Mouse (Mus musculus) liver, embryonic 11.5 days (tissue): Measurements from ENCODE around the gene Nfkbie. TPM values are rescaled to one million over a fixed set of nuclear protein-coding genes. Genes with fewer than 3 reads are reported as not detected.
A peak's percentile ranks its signal among the peaks of the same experiment; 100 is the strongest.

Experiments
- ATAC-seq: fragments of 200-750 bp; cut with Nextera tagmentation; replicated peaks from 2 replicates; pipeline ENCODE4 v1.8.0; 2017; ENCODE audit warnings: moderate number of reproducible peaks, mild to moderate bottlenecking, moderate TSS enrichment, moderate library complexity; ENCODE audit not compliant: low FRiP score
- DNase-seq: peaks from one replicate; pipeline ENCODE4 v3.0.0-alpha.2; 2017; ENCODE audit warnings: low spot score
- H3K27ac ChIP-seq: fragments of 300-500 bp; sonication (generic); 2 replicates; pipeline ENCODE4 v1.5.1; 2014; ENCODE audit warnings: mild to moderate bottlenecking, low read depth, low read length, control low read depth
- H3K27me3 ChIP-seq: fragments of 300-500 bp; sonication (generic); replicated peaks from 2 replicates; pipeline ENCODE4 v1.6.1; 2014; ENCODE audit warnings: low read length, mixed read lengths; ENCODE audit not compliant: control insufficient read depth, insufficient read depth
- H3K36me3 ChIP-seq: fragments of 300-500 bp; sonication (generic); 2 replicates; pipeline ENCODE4 v1.6.1; 2014; ENCODE audit warnings: mild to moderate bottlenecking, low read length, moderate library complexity, mixed read lengths; ENCODE audit not compliant: control insufficient read depth, insufficient read depth
- H3K4me1 ChIP-seq: fragments of 300-500 bp; sonication (generic); replicated peaks from 2 replicates; pipeline ENCODE4 v1.6.1; 2014; ENCODE audit warnings: low read length, mixed read lengths; ENCODE audit not compliant: control insufficient read depth, insufficient read depth
- H3K4me2 ChIP-seq: fragments of 300-500 bp; sonication (generic); 2 replicates; pipeline ENCODE4 v1.6.1; 2014; ENCODE audit warnings: mild to moderate bottlenecking, control low read depth, moderate library complexity
- H3K4me3 ChIP-seq: fragments of 300-500 bp; sonication (generic); 2 replicates; pipeline ENCODE4 v1.5.1; 2014; ENCODE audit warnings: low read depth, low read length, control low read depth
- H3K9ac ChIP-seq: fragments of 300-500 bp; sonication (generic); 2 replicates; pipeline ENCODE4 v1.6.1; 2014; ENCODE audit warnings: low read depth, low read length, control low read depth
- H3K9me3 ChIP-seq: fragments of 300-500 bp; sonication (generic); 2 replicates; pipeline ENCODE4 v1.6.1; 2016; ENCODE audit warnings: low read length, inconsistent platforms, mixed read lengths; ENCODE audit not compliant: control insufficient read depth
- WGBS: fragments of 180-500 bp; shearing (Covaris S2); extraction: QIAGEN DNeasy Blood & Tissue Kit; methylation state at CpG from one replicate; pipeline ENCODE4 v1.1.7; 2014; 5-methylcytosine and 5-hydroxymethylcytosine counted together
- polyA plus RNA-seq: library from polyadenylated mRNA; unstranded; fragments of >200 nt; fragmentation: Nextera tagmentation; extraction: Ambion mirVana; gene quantifications from 2 replicates; pipeline ENCODE4 v1.2.1, GENCODE M21; 2014

Nfkbie gene
- polyA plus RNA-seq, 1 experiment from 2014 or later, result 2.5 TPM

GRCm38 (mm10) chr17:45599446-45600242 is 44.1 kb downstream of the Nfkbie start, which contains the start of gene Slc29a1:
TSS of gene Slc29a1 (minus strand) at chr17:45599606.
- Histone ChIP-seq H3K27me3 (peaks cover 10% of the 10 kb centered on the region), H3K27ac (no peak within 1 kb of the TSS; the same call in 1 of the 2 replicates), H3K4me3 (peak within 1 kb of the TSS; percentile 49), H3K4me1 (peaks cover 60% of the 10 kb centered on the region), H3K9ac (peak within 1 kb of the TSS; percentile 57), H3K9me3 (no peaks in the 10 kb centered on the region), H3K36me3 (no peaks in the 10 kb centered on the region), H3K4me2 (peak within 1 kb of the TSS; percentile 77)
- no peak for DNase-seq
- 19% methylated on average over 32 of the region's 32 CpGs for WGBS
- ATAC-seq, result peak; percentile 32; the same call in 1 of the 2 replicates

- no peaks in the 10 kb centered on the region for H3K9me3 ChIP-seq
- no peak for ATAC-seq
- H3K4me3 ChIP-seq, result no peak overlapping the region
- peaks cover 60% of the 10 kb centered on the region for H3K4me1 ChIP-seq
- DNase-seq, result no peak
- WGBS, result 68% methylated on average over 8 of the region's 8 CpGs
- no peak overlapping the region; the same call in 1 of the 2 replicates for H3K9ac ChIP-seq
- no peak overlapping the region; the same call in 1 of the 2 replicates for H3K4me2 ChIP-seq
- H3K36me3 ChIP-seq, result no peaks in the 10 kb centered on the region
- no peak overlapping the region for H3K27ac ChIP-seq
- peaks cover 10% of the 10 kb centered on the region for H3K27me3 ChIP-seq
Observed at GRCm38 (mm10) chr17:45600267-45600666, 44.8 kb downstream of the Nfkbie start.

GRCm38 (mm10) chr17:45601325-45601724 is 45.8 kb downstream of the Nfkbie start:
- 23% methylated on average over 22 of the region's 22 CpGs for WGBS
- Histone ChIP-seq H3K9ac (peak overlapping the region; percentile 35), H3K9me3 (no peaks in the 10 kb centered on the region), H3K36me3 (no peaks in the 10 kb centered on the region), H3K27ac (no peak overlapping the region), H3K27me3 (peaks cover 8% of the 10 kb centered on the region), H3K4me2 (peak overlapping the region; percentile 64), H3K4me1 (peaks cover 51% of the 10 kb centered on the region), H3K4me3 (peak overlapping the region; percentile 24)
- DNase-seq (no peak), ATAC-seq (0 out of 2 replicates have a peak, but pooled peaks have one; percentile 10)

GRCm38 (mm10) chr17:45601877-45602304 is 46.4 kb downstream of the Nfkbie start, which contains the start of gene Mymx:
TSS of gene Mymx (minus strand) at chr17:45602102.
- H3K27ac ChIP-seq, result no peak within 1 kb of the TSS
- WGBS, result 45% methylated on average over 6 of the region's 6 CpGs
- H3K9ac ChIP-seq, result peak within 1 kb of the TSS; percentile 35
- H3K36me3 ChIP-seq, result no peaks in the 10 kb centered on the region
- ATAC-seq (no peak), DNase-seq (no peak)
- peak within 1 kb of the TSS; percentile 24 for H3K4me3 ChIP-seq
- H3K9me3 ChIP-seq, result no peaks in the 10 kb centered on the region
- peaks cover 46% of the 10 kb centered on the region for H3K4me1 ChIP-seq
- peaks cover 7% of the 10 kb centered on the region for H3K27me3 ChIP-seq
- peak within 1 kb of the TSS; percentile 64 for H3K4me2 ChIP-seq

- WGBS, result 85% methylated on average over 3 of the region's 3 CpGs
- no peak overlapping the region for H3K9ac ChIP-seq
- peaks cover 41% of the 10 kb centered on the region for H3K4me1 ChIP-seq
- H3K9me3 ChIP-seq, result no peaks in the 10 kb centered on the region
- no peak for DNase-seq
- H3K27me3 ChIP-seq, result peaks cover 7% of the 10 kb centered on the region
- H3K4me2 ChIP-seq, result no peak overlapping the region
- H3K36me3 ChIP-seq, result no peaks in the 10 kb centered on the region
- no peak overlapping the region for H3K4me3 ChIP-seq
- no peak for ATAC-seq
- H3K27ac ChIP-seq, result no peak overlapping the region
Observed at GRCm38 (mm10) chr17:45602984-45603383, 47.5 kb downstream of the Nfkbie start.

GRCm38 (mm10) chr17:45606992-45607879 is 51.7 kb downstream of the Nfkbie start:
- H3K27ac ChIP-seq, result no peak overlapping the region
- H3K27me3 ChIP-seq, result no peaks in the 10 kb centered on the region
- WGBS, result 87% methylated on average over 15 of the region's 15 CpGs
- DNase-seq (no peak), ATAC-seq (no peak)
- no peaks in the 10 kb centered on the region for H3K9me3 ChIP-seq
- no peak overlapping the region for H3K4me3 ChIP-seq
- H3K4me2 ChIP-seq, result no peak overlapping the region
- no peak overlapping the region for H3K9ac ChIP-seq
- peaks cover 11% of the 10 kb centered on the region for H3K4me1 ChIP-seq
- H3K36me3 ChIP-seq, result no peaks in the 10 kb centered on the region

GRCm38 (mm10) chr17:45608396-45608795 is 52.9 kb downstream of the Nfkbie start:
- ATAC-seq, result no peak
- H3K4me3 ChIP-seq, result no peak overlapping the region
- no peak overlapping the region for H3K27ac ChIP-seq
- 73% methylated on average over 4 of the region's 4 CpGs for WGBS
- H3K27me3 ChIP-seq, result no peaks in the 10 kb centered on the region
- peaks cover 11% of the 10 kb centered on the region for H3K4me1 ChIP-seq
- H3K36me3 ChIP-seq, result no peaks in the 10 kb centered on the region
- DNase-seq, result no peak
- H3K4me2 ChIP-seq, result no peak overlapping the region
- no peaks in the 10 kb centered on the region for H3K9me3 ChIP-seq
- H3K9ac ChIP-seq, result no peak overlapping the region

- Histone ChIP-seq H3K4me2 (peak overlapping the region; percentile 55), H3K4me1 (peaks cover 11% of the 10 kb centered on the region), H3K27ac (peak overlapping the region; percentile 43; the same call in 1 of the 2 replicates), H3K36me3 (no peaks in the 10 kb centered on the region), H3K4me3 (no peak overlapping the region), H3K9ac (peak overlapping the region; percentile 43; the same call in 1 of the 2 replicates), H3K9me3 (no peaks in the 10 kb centered on the region), H3K27me3 (no peaks in the 10 kb centered on the region)
- DNase-seq (no peak), ATAC-seq (peak; percentile 88)
- 39% methylated on average over 5 of the region's 5 CpGs for WGBS
Observed at GRCm38 (mm10) chr17:45610144-45610866, 54.8 kb downstream of the Nfkbie start.
